Mouse (Mus musculus) skeletal muscle tissue, adult 2 months (tissue): ENCODE measurements around the gene Olfr1175-ps.

ENCODE experiments used
- DNase-seq: peaks from one replicate; pipeline ENCODE4 v3.0.0-alpha.2; 2012; ENCODE audit warnings: low read depth, low spot score

The Olfr1175-ps gene

GRCm38 (mm10) chr2:88327115-88327514, at the start of gene Olfr1175-ps:
TSS of gene Olfr1175-ps (minus strand) at chr2:88327215.
- DNase-seq: no peak

GRCm38 (mm10) chr2:88356304-88356703, 29.3 kb upstream of the Olfr1175-ps start:
- no peak for DNase-seq

GRCm38 (mm10) chr2:88346392-88346791, 19.4 kb upstream of the Olfr1175-ps start, which contains the start of gene Olfr1177-ps:
TSS of gene Olfr1177-ps (minus strand) at chr2:88346492.
- no peak for DNase-seq

GRCm38 (mm10) chr2:88336421-88336820, 9.4 kb upstream of the Olfr1175-ps start, which contains the start of gene Olfr1176:
TSS of gene Olfr1176 (plus strand) at chr2:88336721.
- DNase-seq: no peak

- no peak for DNase-seq
These were observed 12.0 kb downstream of the Olfr1175-ps start, which contains the start of gene Olfr1174-ps for GRCm38 (mm10) chr2:88315035-88315434. TSS of gene Olfr1174-ps (minus strand) at chr2:88315135.

GRCm38 (mm10) chr2:88279775-88280174, 47.2 kb downstream of the Olfr1175-ps start, which contains the start of gene Olfr1173:
TSS of gene Olfr1173 (minus strand) at chr2:88279875.
- DNase-seq: no peak
